Mouse (Mus musculus) intestine, embryonic 14.5 days (tissue): ENCODE data around the gene Kirrel3. TPM values are rescaled to one million over a fixed set of nuclear protein-coding genes. Genes with fewer than 3 reads are reported as not detected.

Source experiments
- ATAC-seq: fragments of 200-750 bp; cut with Nextera tagmentation; replicated peaks from 2 replicates; pipeline ENCODE4 v1.8.0; 2017; ENCODE audit warnings: low read depth, moderate number of reproducible peaks, moderate TSS enrichment, moderate library complexity; ENCODE audit not compliant: low FRiP score, low TSS enrichment
- DNase-seq: peaks from one replicate; pipeline ENCODE4 v3.0.0-alpha.2; 2018; ENCODE audit warnings: low spot score
- H3K27ac ChIP-seq: fragments of 300-500 bp; sonication (generic); 2 replicates; pipeline ENCODE4 v1.5.1; 2014; ENCODE audit warnings: low read depth, mild to moderate bottlenecking, control low read depth
- H3K27me3 ChIP-seq: fragments of 300-500 bp; sonication (generic); replicated peaks from 2 replicates; pipeline ENCODE4 v1.6.1; 2014; ENCODE audit warnings: low read length, control low read depth; ENCODE audit not compliant: control insufficient read depth, insufficient read depth
- H3K36me3 ChIP-seq: fragments of 300-500 bp; sonication (generic); 2 replicates; pipeline ENCODE4 v1.6.1; 2014; ENCODE audit warnings: low read length, control low read depth; ENCODE audit not compliant: control insufficient read depth, insufficient read depth
- H3K4me1 ChIP-seq: fragments of 300-500 bp; sonication (generic); replicated peaks from 2 replicates; pipeline ENCODE4 v1.6.1; 2014; ENCODE audit warnings: low read length, control low read depth, mixed read lengths; ENCODE audit not compliant: control insufficient read depth, insufficient read depth
- H3K4me2 ChIP-seq: fragments of 300-500 bp; sonication (generic); 2 replicates; pipeline ENCODE4 v1.6.1; 2014; ENCODE audit warnings: low read length
- H3K4me3 ChIP-seq: fragments of 300-500 bp; sonication (generic); 2 replicates; pipeline ENCODE4 v1.5.1; 2014; ENCODE audit warnings: low read depth, low read length, control low read depth, mixed read lengths
- H3K9ac ChIP-seq: fragments of 300-500 bp; sonication (generic); 2 replicates; pipeline ENCODE4 v1.6.1; 2014; ENCODE audit warnings: mild to moderate bottlenecking, low read length
- H3K9me3 ChIP-seq: fragments of 300-500 bp; sonication (generic); 2 replicates; pipeline ENCODE4 v1.6.1; 2016; ENCODE audit warnings: low read length, control low read depth; ENCODE audit not compliant: control insufficient read depth
- WGBS: fragments of 180-500 bp; shearing (Covaris S2); extraction: QIAGEN DNeasy Blood & Tissue Kit; methylation state at CpG from one replicate; pipeline ENCODE4 v1.1.7; 2014; 5-methylcytosine and 5-hydroxymethylcytosine counted together
- polyA plus RNA-seq: library from polyadenylated mRNA; unstranded; fragments of >200 nt; fragmentation: Nextera tagmentation; extraction: Ambion mirVana; gene quantifications from 2 replicates; pipeline ENCODE4 v1.2.1, GENCODE M21; 2014

Kirrel3 gene
- polyA plus RNA-seq, 1 experiment from 2014 or later, result 3.2 TPM

DNA sequence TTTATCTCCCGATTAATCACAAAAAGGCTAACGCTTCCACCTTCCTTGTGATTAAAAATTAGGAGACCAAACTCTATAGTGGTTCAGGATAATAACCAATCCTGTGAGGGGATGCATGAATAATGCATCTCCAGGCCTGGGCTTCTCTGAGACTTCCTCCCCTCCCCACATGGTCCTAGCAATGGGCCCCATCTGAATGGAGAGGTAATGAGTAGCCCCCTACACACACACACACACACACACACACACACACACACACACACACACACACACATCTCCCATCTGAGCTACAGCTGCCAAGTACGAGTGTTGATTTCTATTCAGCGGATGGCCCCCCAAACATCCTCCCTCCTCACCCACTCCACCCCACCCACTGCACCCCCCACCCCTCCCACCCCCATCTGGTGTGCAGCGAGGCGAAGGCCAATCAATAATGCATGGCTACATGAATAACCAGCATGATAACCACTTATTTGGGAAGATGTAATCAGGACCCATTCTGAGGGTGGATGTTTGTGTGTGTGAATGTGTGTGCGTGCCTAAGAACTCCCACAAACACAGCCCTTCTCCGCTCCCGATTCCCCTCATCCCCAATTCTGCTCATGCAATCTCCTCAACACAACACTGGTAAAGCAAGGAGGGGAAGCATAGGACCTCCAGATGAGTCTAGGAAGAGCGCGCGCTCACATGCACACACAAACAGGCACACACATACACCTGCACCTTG is 501.9 kb downstream of the Kirrel3 start:
- peaks cover 25% of the 10 kb centered on the region for H3K27me3 ChIP-seq
- no peaks in the 10 kb centered on the region for H3K36me3 ChIP-seq
- DNase-seq (no peak), ATAC-seq (no peak)
- no peak overlapping the region for H3K27ac ChIP-seq
- H3K9me3 ChIP-seq, result no peaks in the 10 kb centered on the region
- no peak overlapping the region for H3K4me3 ChIP-seq
- H3K4me1 ChIP-seq, result no peaks in the 10 kb centered on the region
- WGBS, result 86% methylated on average over 12 of the region's 12 CpGs
- H3K4me2 ChIP-seq, result no peak overlapping the region
- no peak overlapping the region for H3K9ac ChIP-seq

DNA sequence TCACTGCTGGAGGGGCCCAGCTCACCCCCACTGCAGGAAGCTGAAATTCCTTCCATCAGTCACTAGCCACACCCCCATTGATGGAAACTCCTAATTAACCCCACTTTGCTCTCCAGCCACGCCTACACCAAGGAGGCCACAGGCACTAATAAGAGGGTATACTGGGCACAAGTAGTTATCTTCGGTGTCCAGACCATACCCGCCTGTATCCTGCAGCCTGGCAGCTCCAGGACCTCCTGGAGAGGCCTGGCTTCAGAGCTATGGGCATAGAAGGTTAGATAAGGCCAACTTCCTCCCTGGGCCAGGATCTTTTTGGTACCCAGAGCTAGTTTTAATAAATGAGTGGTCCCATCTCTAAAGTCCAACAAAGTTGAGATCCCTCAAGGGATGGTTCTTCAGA is 503.0 kb downstream of the Kirrel3 start:
- WGBS, result 76% methylated on average over 3 of the region's 3 CpGs
- H3K27ac ChIP-seq, result no peak overlapping the region

DNA sequence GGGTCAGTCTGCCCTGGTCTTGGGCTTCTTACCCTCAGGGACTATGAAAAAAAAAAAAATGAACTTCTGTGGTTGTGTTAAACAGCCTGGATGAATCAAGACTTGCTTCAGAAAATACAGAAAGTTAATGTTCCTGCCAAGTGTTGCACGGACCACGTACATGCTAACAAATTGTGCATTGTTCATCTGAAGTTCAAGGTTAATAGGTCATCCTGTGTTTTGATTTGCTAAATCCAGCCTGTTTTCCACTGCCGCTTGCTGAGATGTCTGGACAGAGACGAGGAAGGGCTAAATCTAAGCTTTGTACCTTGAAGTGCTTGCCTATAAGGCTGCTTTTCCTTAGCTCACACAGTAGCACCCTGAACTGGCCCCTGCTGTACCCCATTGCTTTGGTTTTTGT is 506.5 kb downstream of the Kirrel3 start:
- DNase-seq (no peak), ATAC-seq (no peak)
- Histone ChIP-seq H3K9me3 (no peaks in the 10 kb centered on the region), H3K27ac (no peak overlapping the region), H3K4me1 (no peaks in the 10 kb centered on the region), H3K27me3 (peaks cover 24% of the 10 kb centered on the region; the same call in 1 of the 2 replicates), H3K36me3 (no peaks in the 10 kb centered on the region), H3K4me3 (no peak overlapping the region), H3K9ac (no peak overlapping the region), H3K4me2 (no peak overlapping the region)
- 23% methylated on average over 4 of the region's 4 CpGs for WGBS

More for the DNA sequence above, 503.0 kb downstream of the Kirrel3 start:
- Histone ChIP-seq H3K9me3 (no peaks in the 10 kb centered on the region), H3K4me1 (no peaks in the 10 kb centered on the region), H3K4me2 (no peak overlapping the region), H3K9ac (no peak overlapping the region), H3K36me3 (no peaks in the 10 kb centered on the region), H3K4me3 (no peak overlapping the region), H3K27me3 (peaks cover 25% of the 10 kb centered on the region)
- no peak for DNase-seq
- no peak for ATAC-seq

DNA sequence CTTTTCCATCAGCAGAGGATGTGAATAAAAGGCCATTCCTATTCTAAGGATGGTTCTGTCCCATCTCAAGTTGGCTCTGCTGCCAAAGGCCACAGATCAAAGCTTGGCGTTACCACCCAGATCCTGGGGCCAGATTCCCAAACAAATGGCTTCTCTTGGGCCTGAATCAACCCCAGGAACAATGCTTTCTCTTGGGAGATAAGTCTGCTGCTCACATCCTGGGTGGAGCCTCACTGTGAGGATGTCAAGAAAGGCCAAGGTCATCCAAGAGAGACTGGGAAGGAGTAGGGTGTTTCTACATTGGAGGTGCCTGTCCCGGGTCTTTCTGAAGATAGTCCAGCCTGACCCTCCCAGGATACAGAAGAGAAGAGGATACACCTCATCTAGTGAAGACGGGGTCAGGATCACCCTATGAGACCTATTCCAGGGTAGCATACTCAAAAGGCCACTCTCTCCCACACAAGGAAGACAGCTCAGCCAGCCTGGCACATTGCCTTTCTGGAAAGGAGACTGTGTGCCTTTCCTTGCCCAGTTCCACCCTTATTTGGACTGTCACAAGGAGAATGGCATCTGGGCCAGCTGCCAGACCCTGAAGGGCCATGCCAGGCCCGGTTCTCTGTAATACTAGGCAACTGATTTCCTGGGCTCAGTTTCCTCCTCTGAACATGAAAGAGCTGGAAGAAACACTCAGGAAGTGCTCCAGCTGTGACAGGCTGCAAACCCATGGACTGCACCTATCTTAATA is 507.9 kb downstream of the Kirrel3 start:
- Histone ChIP-seq H3K9ac (no peak overlapping the region), H3K4me1 (no peaks in the 10 kb centered on the region), H3K36me3 (no peaks in the 10 kb centered on the region), H3K4me3 (no peak overlapping the region), H3K27me3 (peaks cover 22% of the 10 kb centered on the region; the same call in 1 of the 2 replicates), H3K4me2 (no peak overlapping the region), H3K9me3 (no peaks in the 10 kb centered on the region), H3K27ac (no peak overlapping the region)
- no peak for DNase-seq
- 66% methylated on average over 4 of the region's 4 CpGs for WGBS
- no peak for ATAC-seq

DNA sequence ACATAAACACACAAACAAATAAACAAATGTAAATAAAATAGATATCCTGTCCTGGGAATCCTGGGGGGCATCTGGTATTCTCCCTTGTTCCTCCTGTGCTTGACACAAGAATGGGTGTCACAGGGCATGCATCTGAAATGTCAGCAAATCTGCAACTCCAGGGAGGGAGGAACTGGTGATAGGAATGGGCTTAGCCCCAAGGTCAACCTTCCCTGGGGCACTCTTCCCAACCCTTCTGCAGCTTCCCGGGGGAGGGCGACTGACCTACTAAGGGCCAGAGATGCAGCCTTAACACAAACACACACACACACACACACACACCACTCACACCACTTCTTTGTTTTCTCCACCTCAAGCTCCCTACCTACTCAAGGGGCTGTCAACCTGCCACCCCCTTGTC is 509.4 kb downstream of the Kirrel3 start:
- 71% methylated on average over 2 of the region's 2 CpGs for WGBS
- H3K4me1 ChIP-seq, result no peaks in the 10 kb centered on the region
- ATAC-seq, result no peak
- no peak overlapping the region for H3K27ac ChIP-seq
- no peak for DNase-seq
- H3K4me2 ChIP-seq, result no peak overlapping the region
- no peaks in the 10 kb centered on the region for H3K36me3 ChIP-seq
- H3K9ac ChIP-seq, result no peak overlapping the region
- H3K9me3 ChIP-seq, result no peaks in the 10 kb centered on the region
- no peak overlapping the region for H3K4me3 ChIP-seq
- peaks cover 17% of the 10 kb centered on the region; the same call in 1 of the 2 replicates for H3K27me3 ChIP-seq

DNA sequence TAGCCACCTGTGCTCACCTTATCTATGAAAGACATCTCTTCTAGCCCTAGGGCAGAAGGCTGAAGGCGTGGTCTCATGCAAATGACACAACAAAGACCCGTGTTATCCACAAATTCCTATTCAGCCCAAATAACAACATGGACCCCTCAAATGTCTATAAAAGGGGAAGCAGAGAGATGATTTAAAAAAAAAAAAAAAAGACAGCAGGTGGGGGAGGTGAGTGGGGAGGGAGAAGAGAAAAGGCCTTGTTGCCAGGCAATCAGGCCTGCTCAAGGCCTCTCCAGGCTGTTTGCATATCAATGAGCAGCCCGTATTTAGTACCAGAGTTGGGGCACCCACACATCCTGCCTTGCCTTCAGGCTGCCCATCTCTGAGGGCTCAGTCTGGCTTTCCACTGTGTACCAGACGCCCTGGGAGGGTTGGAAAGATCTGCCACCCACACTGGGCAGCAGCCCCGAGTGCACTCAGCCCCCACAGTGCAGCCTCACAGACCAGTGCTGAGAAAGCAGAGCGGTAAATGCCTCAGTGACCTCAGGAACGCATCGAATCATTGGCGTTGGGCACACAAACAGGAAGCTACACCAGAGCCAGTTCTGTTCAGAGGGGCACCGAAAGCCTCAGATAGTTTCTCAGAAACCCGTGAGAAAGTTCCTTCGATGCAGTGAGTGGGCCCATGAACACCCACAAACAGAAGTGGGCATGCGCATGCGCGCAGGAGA is 510.1 kb downstream of the Kirrel3 start:
- Histone ChIP-seq H3K27ac (no peak overlapping the region), H3K9me3 (no peaks in the 10 kb centered on the region), H3K4me1 (no peaks in the 10 kb centered on the region), H3K27me3 (peaks cover 15% of the 10 kb centered on the region; the same call in 1 of the 2 replicates), H3K36me3 (no peaks in the 10 kb centered on the region), H3K9ac (no peak overlapping the region), H3K4me2 (no peak overlapping the region), H3K4me3 (no peak overlapping the region)
- WGBS, result 65% methylated on average over 15 of the region's 15 CpGs
- DNase-seq (no peak), ATAC-seq (no peak)

DNA sequence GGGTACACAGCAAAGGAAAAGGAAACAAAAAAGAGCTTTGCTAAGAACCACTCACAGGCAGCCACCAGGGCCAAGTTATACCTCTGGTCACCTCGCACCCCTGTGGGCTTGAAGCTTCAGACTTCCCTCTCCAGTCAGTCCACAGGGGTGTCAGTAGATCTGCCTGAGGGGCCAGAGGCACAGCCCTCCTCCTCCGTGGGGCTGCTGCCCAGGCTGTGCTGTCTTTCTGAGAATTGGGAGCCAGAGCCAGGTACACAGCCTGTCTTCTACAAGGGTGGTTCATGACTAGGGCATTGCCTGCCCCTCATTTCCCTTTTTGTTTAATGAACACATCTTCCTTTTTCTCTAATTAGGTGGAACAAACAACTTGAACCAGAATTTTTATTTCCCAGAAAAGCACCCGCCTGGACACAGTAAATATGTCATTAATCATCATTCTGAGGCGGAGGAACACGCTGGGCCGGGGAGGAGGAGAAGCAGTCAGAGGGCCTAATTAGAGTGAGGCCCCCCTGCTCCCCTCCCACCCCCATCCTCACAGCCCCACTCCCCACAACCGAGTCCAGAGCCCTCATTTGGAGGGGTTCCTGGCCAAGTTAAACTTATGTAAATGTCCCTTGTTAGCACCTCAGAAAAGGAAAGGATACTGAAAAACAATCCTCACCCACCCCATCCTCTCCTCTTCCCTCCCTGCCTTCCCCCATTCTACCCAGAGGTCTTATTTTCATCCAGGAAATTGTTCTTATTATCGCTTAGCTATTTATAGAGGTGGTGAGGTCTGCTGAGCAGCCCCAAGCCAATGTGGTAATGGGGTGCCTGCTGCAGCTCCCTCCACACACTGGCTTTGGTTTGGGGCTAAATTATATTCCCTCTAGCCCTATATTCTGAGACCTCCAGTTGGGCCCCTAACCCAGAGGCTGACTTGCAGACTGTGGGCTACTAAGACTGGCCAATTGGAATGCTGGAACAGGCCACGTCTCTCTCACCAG is 512.5 kb downstream of the Kirrel3 start:
- DNase-seq (no peak), ATAC-seq (no peak)
- H3K4me1 ChIP-seq, result no peaks in the 10 kb centered on the region
- H3K9ac ChIP-seq, result no peak overlapping the region
- no peak overlapping the region for H3K4me2 ChIP-seq
- WGBS, result 38% methylated on average over 9 of the region's 9 CpGs
- H3K9me3 ChIP-seq, result no peaks in the 10 kb centered on the region
- H3K27me3 ChIP-seq, result peaks cover 12% of the 10 kb centered on the region; the same call in 1 of the 2 replicates
- H3K36me3 ChIP-seq, result no peaks in the 10 kb centered on the region
- no peak overlapping the region for H3K4me3 ChIP-seq
- no peak overlapping the region for H3K27ac ChIP-seq

DNA sequence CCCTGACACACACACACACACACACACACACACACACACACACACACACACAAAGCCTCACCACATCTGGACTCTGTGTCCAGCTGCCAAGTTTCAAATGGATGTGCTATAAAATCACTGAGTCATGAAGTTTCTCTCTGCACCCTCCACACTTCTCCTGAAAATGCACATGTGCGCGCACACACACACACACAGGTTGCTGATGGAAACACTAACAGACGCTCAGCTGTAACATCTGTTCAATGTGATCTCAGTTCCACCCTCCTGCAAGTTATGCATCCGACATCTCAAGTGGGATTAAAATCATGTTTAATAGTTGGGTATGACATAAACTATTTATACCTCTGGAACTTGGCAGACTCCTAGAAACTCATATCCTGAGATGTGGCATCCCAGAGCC is 518.4 kb downstream of the Kirrel3 start:
- Histone ChIP-seq H3K27me3 (peaks cover 7% of the 10 kb centered on the region), H3K27ac (no peak overlapping the region), H3K4me3 (no peak overlapping the region), H3K9ac (no peak overlapping the region), H3K9me3 (no peaks in the 10 kb centered on the region), H3K4me2 (no peak overlapping the region), H3K36me3 (no peaks in the 10 kb centered on the region), H3K4me1 (no peaks in the 10 kb centered on the region)
- 48% methylated on average over 4 of the region's 4 CpGs for WGBS
- ATAC-seq, result no peak
- DNase-seq, result no peak
